Mouse (Mus musculus) thymus, adult 2 months (tissue): ENCODE results near the gene Auts2.

ENCODE experiments used
- CTCF ChIP-seq: fragments of 200-500 bp; IDR thresholded peaks from 2 replicates; pipeline ENCODE4 v1.5.1; 2012; ENCODE audit warnings: mild to moderate bottlenecking, control low read depth, low read length, moderate library complexity, borderline replicate concordance; ENCODE audit not compliant: control insufficient read depth, poor library complexity, insufficient read depth; ENCODE audit errors: extremely low read depth
- POLR2A ChIP-seq: fragments of 200-500 bp; IDR thresholded peaks from 2 replicates; pipeline ENCODE4 v1.6.1; 2012; ENCODE audit warnings: mild to moderate bottlenecking, low read length, control low read depth, moderate library complexity; ENCODE audit not compliant: control insufficient read depth, poor library complexity, insufficient read depth; ENCODE audit errors: extremely low read depth

- TF ChIP-seq POLR2A (no peak), CTCF (no peak)
Observed at GRCm38 (mm10) chr5:132073677-132074359, 469.3 kb downstream of the Auts2 start.
